Mouse (Mus musculus) kidney, embryonic 14.5 days (tissue): Measurements from ENCODE around the gene Plcb4. TPM values are rescaled to one million over a fixed set of nuclear protein-coding genes. Genes with fewer than 3 reads are reported as not detected.

Experiments
- ATAC-seq: fragments of 200-750 bp; cut with Nextera tagmentation; 2 replicates; pipeline ENCODE4 v1.8.0; 2017; ENCODE audit warnings: moderate number of reproducible peaks, mild to moderate bottlenecking, moderate TSS enrichment, moderate library complexity; ENCODE audit not compliant: low FRiP score, low TSS enrichment
- H3K27ac ChIP-seq: fragments of 300-500 bp; sonication (generic); 2 replicates; pipeline ENCODE4 v1.5.1; 2014; ENCODE audit warnings: low read depth, mild to moderate bottlenecking, low read length, moderate library complexity, mixed read lengths
- H3K27me3 ChIP-seq: fragments of 300-500 bp; sonication (generic); 2 replicates; pipeline ENCODE4 v1.6.1; 2014; ENCODE audit warnings: mild to moderate bottlenecking, low read length; ENCODE audit not compliant: control insufficient read depth, insufficient read depth
- H3K36me3 ChIP-seq: fragments of 300-500 bp; sonication (generic); 2 replicates; pipeline ENCODE4 v1.6.1; 2014; ENCODE audit warnings: low read length, mixed read lengths; ENCODE audit not compliant: control insufficient read depth, insufficient read depth
- H3K4me1 ChIP-seq: fragments of 300-500 bp; sonication (generic); 2 replicates; pipeline ENCODE4 v1.6.1; 2014; ENCODE audit warnings: low read length, mixed read lengths; ENCODE audit not compliant: control insufficient read depth, insufficient read depth
- H3K4me2 ChIP-seq: fragments of 300-500 bp; sonication (generic); replicated peaks from 2 replicates; pipeline ENCODE4 v1.6.1; 2014; ENCODE audit warnings: low read depth, mild to moderate bottlenecking, low read length
- H3K4me3 ChIP-seq: fragments of 300-500 bp; sonication (generic); 2 replicates; pipeline ENCODE4 v1.5.1; 2014; ENCODE audit warnings: mild to moderate bottlenecking, low read length
- H3K9ac ChIP-seq: fragments of 300-500 bp; sonication (generic); 2 replicates; pipeline ENCODE4 v1.6.1; 2014; ENCODE audit warnings: low read depth, mild to moderate bottlenecking, low read length, moderate library complexity
- H3K9me3 ChIP-seq: fragments of 300-500 bp; sonication (generic); 2 replicates; pipeline ENCODE4 v1.6.1; 2016; ENCODE audit warnings: low read length; ENCODE audit not compliant: control insufficient read depth
- WGBS: fragments of 180-500 bp; shearing (Covaris S2); extraction: QIAGEN DNeasy Blood & Tissue Kit; methylation state at CpG from one replicate; pipeline ENCODE4 v1.1.7; 2014; 5-methylcytosine and 5-hydroxymethylcytosine counted together
- polyA plus RNA-seq: library from polyadenylated mRNA; unstranded; fragments of >200 nt; fragmentation: Nextera tagmentation; extraction: Ambion mirVana; gene quantifications from 2 replicates; pipeline ENCODE4 v1.2.1, GENCODE M21; 2014

The Plcb4 gene
- polyA plus RNA-seq, 1 experiment from 2014 or later, result 21.2 TPM

GRCm38 (mm10) chr2:135851964-135852363 lies 193.2 kb downstream of the Plcb4 start:
- Histone ChIP-seq H3K4me1 (no peaks in the 10 kb centered on the region), H3K4me2 (no peak overlapping the region), H3K27me3 (no peaks in the 10 kb centered on the region), H3K4me3 (no peak overlapping the region), H3K36me3 (no peaks in the 10 kb centered on the region), H3K9ac (no peak overlapping the region), H3K9me3 (no peaks in the 10 kb centered on the region), H3K27ac (no peak overlapping the region)
- WGBS, result 83% methylated on average over 5 of the region's 5 CpGs
- no peak for ATAC-seq

GRCm38 (mm10) chr2:135853085-135853484 lies 194.3 kb downstream of the Plcb4 start:
- ATAC-seq, result no peak
- no peaks in the 10 kb centered on the region for H3K27me3 ChIP-seq
- 93% methylated on average over 2 of the region's 2 CpGs for WGBS
- H3K4me3 ChIP-seq, result no peak overlapping the region
- H3K36me3 ChIP-seq, result no peaks in the 10 kb centered on the region
- no peak overlapping the region for H3K4me2 ChIP-seq
- H3K9ac ChIP-seq, result no peak overlapping the region
- H3K27ac ChIP-seq, result no peak overlapping the region
- H3K9me3 ChIP-seq, result no peaks in the 10 kb centered on the region
- no peaks in the 10 kb centered on the region for H3K4me1 ChIP-seq

GRCm38 (mm10) chr2:135854059-135854458 lies 195.2 kb downstream of the Plcb4 start:
- Histone ChIP-seq H3K27ac (no peak overlapping the region), H3K4me3 (no peak overlapping the region), H3K9me3 (no peaks in the 10 kb centered on the region), H3K27me3 (no peaks in the 10 kb centered on the region), H3K36me3 (no peaks in the 10 kb centered on the region), H3K4me1 (no peaks in the 10 kb centered on the region), H3K4me2 (no peak overlapping the region), H3K9ac (no peak overlapping the region)
- ATAC-seq, result no peak
- WGBS, result 79% methylated on average over 2 of the region's 2 CpGs

GRCm38 (mm10) chr2:135855890-135856490 lies 197.2 kb downstream of the Plcb4 start:
- H3K27me3 ChIP-seq, result no peaks in the 10 kb centered on the region
- WGBS, result 65% methylated on average over 6 of the region's 6 CpGs
- no peaks in the 10 kb centered on the region for H3K36me3 ChIP-seq
- peak; percentile 60 for ATAC-seq
- H3K9me3 ChIP-seq, result no peaks in the 10 kb centered on the region
- no peaks in the 10 kb centered on the region for H3K4me1 ChIP-seq
- no peak overlapping the region for H3K27ac ChIP-seq
- H3K4me3 ChIP-seq, result no peak overlapping the region
- H3K4me2 ChIP-seq, result no peak overlapping the region
- no peak overlapping the region for H3K9ac ChIP-seq

- Histone ChIP-seq H3K4me1 (no peaks in the 10 kb centered on the region), H3K9me3 (no peaks in the 10 kb centered on the region), H3K9ac (no peak overlapping the region), H3K27me3 (no peaks in the 10 kb centered on the region), H3K4me3 (no peak overlapping the region), H3K4me2 (no peak overlapping the region), H3K27ac (no peak overlapping the region), H3K36me3 (no peaks in the 10 kb centered on the region)
- WGBS, result 95% methylated on average over 2 of the region's 2 CpGs
- ATAC-seq, result no peak
These were observed 198.0 kb downstream of the Plcb4 start for GRCm38 (mm10) chr2:135856826-135857225.

- H3K27ac ChIP-seq, result no peak overlapping the region
These were observed 203.0 kb downstream of the Plcb4 start for GRCm38 (mm10) chr2:135861531-135862488.

GRCm38 (mm10) chr2:135862489-135863390 lies 203.9 kb downstream of the Plcb4 start:
- 73% methylated on average over 5 of the region's 5 CpGs for WGBS
- no peak overlapping the region for H3K27ac ChIP-seq
- no peak overlapping the region for H3K4me2 ChIP-seq
- no peaks in the 10 kb centered on the region for H3K27me3 ChIP-seq
- no peak overlapping the region for H3K4me3 ChIP-seq
- no peak overlapping the region for H3K9ac ChIP-seq
- no peaks in the 10 kb centered on the region for H3K36me3 ChIP-seq
- H3K9me3 ChIP-seq, result no peaks in the 10 kb centered on the region
- ATAC-seq, result no peak
- H3K4me1 ChIP-seq, result no peaks in the 10 kb centered on the region

More at GRCm38 (mm10) chr2:135861531-135862488, 203.0 kb downstream of the Plcb4 start:
- no peaks in the 10 kb centered on the region for H3K27me3 ChIP-seq
- H3K36me3 ChIP-seq, result no peaks in the 10 kb centered on the region
- H3K4me1 ChIP-seq, result no peaks in the 10 kb centered on the region
- H3K4me3 ChIP-seq, result no peak overlapping the region
- ATAC-seq, result no peak
- no peak overlapping the region for H3K9ac ChIP-seq
- H3K9me3 ChIP-seq, result no peaks in the 10 kb centered on the region
- no peak overlapping the region for H3K4me2 ChIP-seq
- 90% methylated on average over 8 of the region's 8 CpGs for WGBS

GRCm38 (mm10) chr2:135863391-135864076 lies 204.7 kb downstream of the Plcb4 start:
- WGBS, result 81% methylated on average over 4 of the region's 4 CpGs
- H3K4me2 ChIP-seq, result no peak overlapping the region
- H3K27ac ChIP-seq, result no peak overlapping the region
- no peaks in the 10 kb centered on the region for H3K9me3 ChIP-seq
- ATAC-seq, result no peak
- H3K27me3 ChIP-seq, result no peaks in the 10 kb centered on the region
- H3K36me3 ChIP-seq, result no peaks in the 10 kb centered on the region
- no peak overlapping the region for H3K9ac ChIP-seq
- H3K4me1 ChIP-seq, result no peaks in the 10 kb centered on the region
- H3K4me3 ChIP-seq, result no peak overlapping the region
